Mouse (Mus musculus) ES-Bruce4 (cell line): Measurements from ENCODE around the gene Cd209e.

Experiments used
- CTCF ChIP-seq: IDR thresholded peaks from one replicate; pipeline ENCODE4 v1.8.1; 2011; ENCODE audit warnings: low read depth, low read length
- EP300 ChIP-seq: IDR thresholded peaks from 2 replicates; pipeline ENCODE4 v1.6.1; 2011; ENCODE audit warnings: low read depth, low read length; ENCODE audit not compliant: insufficient read depth
- POLR2A ChIP-seq: IDR thresholded peaks from one replicate; pipeline ENCODE4 v1.8.1; 2011; ENCODE audit warnings: low read length; ENCODE audit not compliant: insufficient read depth

GRCm38 (mm10) chr8:3876121-3876520, 22.0 kb upstream of the Cd209e start:
- TF ChIP-seq CTCF, result no peak
- no peak for TF ChIP-seq POLR2A
- no peak for TF ChIP-seq EP300
